Mouse (Mus musculus) CD4-positive helper T cell, adult 2 months (primary cell): Measurements from ENCODE around the gene Slc39a11.
A peak's percentile ranks its signal among the peaks of the same experiment; 100 is the strongest.

Experiments
- DNase-seq: peaks from one replicate; pipeline ENCODE4 v3.0.0-alpha.2; 2012; ENCODE audit warnings: low read depth, missing footprints, low spot score

The Slc39a11 gene

DNA sequence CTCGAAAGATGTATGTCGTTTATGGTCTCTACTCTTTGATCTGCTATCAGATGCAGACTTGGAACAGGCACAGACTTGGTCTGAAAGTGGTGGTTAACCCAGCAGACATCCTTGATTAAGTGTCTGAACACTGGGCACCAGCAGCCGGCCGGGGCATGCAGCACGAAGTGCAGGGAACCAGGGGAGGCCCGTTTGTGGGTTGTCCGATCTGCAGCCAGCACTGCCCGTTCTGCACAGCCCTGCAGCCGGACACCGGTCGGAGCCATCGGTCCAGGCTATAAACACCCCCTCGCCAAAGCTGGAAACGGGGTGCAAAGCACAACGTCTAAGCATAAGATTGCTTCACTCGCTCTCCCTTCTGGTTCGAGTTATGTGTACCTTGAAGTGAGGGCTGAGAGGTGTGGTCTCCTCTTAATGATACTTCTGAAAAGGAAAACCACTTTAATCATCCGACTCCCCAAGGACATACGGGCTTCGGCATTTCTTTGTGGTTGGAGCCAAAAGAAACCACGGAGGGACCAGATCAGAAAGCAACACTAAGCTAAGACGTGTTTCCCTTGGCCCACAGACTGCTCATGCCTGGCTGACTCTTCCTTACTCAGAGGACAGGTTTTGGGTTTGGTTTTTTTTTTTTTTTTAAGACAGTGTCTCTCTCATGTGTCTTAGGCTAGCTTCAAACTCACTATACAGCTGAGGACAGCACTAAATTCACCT, 352.8 kb downstream of the Slc39a11 start:
- DNase-seq, result no peak

- DNase-seq, result peak; percentile 18
Measured at GRCm38 (mm10) chr11:113296162-113296561, 353.7 kb downstream of the Slc39a11 start.

- no peak for DNase-seq
Measured at GRCm38 (mm10) chr11:113294518-113294917, 355.4 kb downstream of the Slc39a11 start.

- DNase-seq, result no peak
Measured at GRCm38 (mm10) chr11:113292906-113293614, 356.8 kb downstream of the Slc39a11 start.

- DNase-seq, result no peak
Measured at GRCm38 (mm10) chr11:113291781-113292714, 357.8 kb downstream of the Slc39a11 start.

GRCm38 (mm10) chr11:113290911-113291310, 359.0 kb downstream of the Slc39a11 start:
- DNase-seq, result no peak

DNA sequence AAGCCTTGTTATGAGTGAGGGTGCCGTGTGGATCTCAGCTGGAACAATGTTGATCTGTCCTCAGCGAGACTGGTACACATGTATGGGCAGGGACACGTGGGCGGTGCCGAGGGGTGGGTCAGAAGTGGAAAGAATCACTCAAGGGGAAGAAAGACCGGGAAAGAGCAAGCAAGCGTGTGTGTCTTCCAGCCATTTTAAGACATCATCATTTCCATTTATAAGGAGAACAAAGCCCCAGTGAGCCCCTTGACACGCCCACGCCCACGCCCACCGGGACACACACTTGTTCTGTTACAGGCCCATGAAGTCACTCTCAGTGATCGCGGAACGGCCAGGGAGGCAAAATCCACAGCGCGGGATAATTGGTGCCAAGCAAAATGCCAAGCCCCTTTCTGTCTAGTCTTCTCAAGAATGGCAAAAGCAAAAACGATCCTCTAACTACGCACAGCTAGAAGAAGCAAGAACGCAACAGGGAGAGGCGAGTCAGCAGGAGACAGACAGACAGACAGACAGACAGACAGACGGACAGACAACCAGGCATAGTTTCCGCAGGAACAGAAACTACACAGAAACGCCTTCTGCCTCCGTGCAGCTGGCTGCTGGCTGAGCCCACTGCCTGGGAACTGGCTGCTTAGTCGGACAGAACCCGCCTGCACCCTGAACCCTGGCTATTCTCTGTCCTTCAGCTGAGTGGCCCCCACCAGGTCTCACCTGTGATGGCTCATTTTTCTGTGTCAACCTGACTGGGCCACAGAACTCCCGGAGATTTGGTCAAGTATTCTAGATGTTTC, 364.7 kb downstream of the Slc39a11 start:
- no peak for DNase-seq

- DNase-seq, result no peak
Measured at GRCm38 (mm10) chr11:113283376-113283811, 366.5 kb downstream of the Slc39a11 start.

- DNase-seq, result no peak
Measured at GRCm38 (mm10) chr11:113278238-113278637, 371.6 kb downstream of the Slc39a11 start.

DNA sequence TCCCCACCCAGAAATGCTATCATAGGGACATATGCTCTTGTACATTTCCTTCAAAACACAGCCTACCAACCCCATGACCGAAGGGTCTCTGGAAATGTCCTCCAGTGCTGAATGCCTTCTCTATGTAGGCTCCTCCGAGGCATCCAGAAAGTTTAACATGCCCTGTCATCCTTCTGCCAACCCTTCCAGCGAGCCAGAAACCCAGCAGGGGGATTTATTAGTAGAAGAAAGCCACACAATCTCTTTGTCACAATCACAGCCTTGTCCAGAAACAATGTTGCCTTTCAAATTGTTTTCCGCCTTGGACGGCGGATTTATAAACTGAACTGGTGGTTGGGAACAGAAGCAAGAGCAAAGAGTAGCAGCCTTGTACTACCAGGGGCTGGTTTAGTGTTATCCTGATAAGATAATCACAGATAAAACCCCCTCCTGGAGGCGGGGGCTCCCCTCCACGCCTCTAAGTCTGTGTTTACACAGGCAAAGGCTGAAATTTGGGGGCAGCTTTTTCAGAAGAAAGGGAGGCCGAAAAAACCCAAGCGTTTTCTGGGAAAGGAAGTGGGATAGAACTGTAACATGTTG, 372.8 kb downstream of the Slc39a11 start:
- DNase-seq, result no peak

- no peak for DNase-seq
Measured at GRCm38 (mm10) chr11:113276518-113276917, 373.4 kb downstream of the Slc39a11 start.

- no peak for DNase-seq
Measured at GRCm38 (mm10) chr11:113274037-113274436, 375.8 kb downstream of the Slc39a11 start.

- no peak for DNase-seq
Measured at GRCm38 (mm10) chr11:113271857-113272256, 378.0 kb downstream of the Slc39a11 start.

DNA sequence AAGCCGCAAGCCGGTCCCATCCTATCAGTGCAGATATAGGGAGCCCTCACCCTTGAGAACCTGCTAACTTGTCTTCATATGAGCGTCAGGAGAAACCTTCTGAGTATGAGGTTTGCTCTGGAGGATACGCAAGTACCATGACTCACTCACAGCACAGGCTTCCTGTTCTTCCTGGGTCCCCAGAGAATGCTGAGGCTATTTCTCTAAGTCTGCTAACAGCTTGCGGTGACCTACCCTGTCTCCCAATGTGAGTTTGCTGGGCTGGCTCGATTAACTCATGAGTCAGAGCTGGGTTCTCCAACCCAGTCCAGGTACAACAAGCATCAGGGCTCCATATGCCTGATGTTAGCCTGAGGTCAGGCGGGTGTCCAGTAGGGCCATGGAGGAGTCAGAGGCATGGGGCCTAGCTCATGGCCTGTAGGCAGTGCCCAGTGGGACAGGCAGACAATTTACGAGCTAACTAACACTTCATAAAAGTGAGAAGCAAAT, 381.0 kb downstream of the Slc39a11 start:
- DNase-seq, result no peak

- DNase-seq, result peak; percentile 63
Measured at GRCm38 (mm10) chr11:113267516-113268230, 382.2 kb downstream of the Slc39a11 start.

DNA sequence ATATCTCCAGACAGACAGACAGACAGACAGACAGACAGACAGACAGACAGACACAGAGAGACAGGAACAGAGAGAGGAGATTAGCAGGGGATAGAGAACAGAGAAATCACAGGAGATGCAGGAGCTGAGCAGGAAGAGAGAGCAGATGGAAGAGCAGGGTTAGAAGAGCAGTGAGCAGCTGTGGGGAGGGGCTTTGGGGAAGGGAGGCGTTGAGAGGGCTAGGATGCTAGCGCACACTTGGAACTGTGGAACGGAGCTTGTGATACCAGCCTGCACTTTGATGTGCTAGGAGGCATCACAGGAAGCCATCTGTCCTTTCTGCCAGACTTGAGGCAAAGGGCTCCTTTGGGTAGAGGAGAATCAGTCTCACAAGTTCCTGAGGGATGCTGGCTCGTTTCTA, 383.2 kb downstream of the Slc39a11 start:
- peak; percentile 21 for DNase-seq

DNA sequence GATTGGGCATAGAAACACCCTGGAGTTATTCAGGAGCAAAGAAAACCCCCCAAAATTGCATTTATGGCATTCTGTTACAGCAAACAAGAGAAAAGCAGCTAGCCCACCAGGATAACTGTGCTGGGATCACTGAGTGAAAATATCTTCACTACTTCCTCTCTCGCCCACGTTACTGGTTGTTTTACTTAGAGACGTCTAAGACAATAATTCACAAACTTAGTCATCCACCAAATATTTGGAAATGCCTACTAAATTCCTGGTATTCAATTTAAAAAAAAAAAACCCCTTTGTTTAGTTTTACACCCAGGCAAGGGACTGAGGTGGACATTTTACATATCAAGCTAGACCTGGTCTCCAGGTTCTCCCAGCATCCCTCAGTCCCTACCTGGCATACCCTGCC, 384.3 kb downstream of the Slc39a11 start:
- DNase-seq, result no peak

DNA sequence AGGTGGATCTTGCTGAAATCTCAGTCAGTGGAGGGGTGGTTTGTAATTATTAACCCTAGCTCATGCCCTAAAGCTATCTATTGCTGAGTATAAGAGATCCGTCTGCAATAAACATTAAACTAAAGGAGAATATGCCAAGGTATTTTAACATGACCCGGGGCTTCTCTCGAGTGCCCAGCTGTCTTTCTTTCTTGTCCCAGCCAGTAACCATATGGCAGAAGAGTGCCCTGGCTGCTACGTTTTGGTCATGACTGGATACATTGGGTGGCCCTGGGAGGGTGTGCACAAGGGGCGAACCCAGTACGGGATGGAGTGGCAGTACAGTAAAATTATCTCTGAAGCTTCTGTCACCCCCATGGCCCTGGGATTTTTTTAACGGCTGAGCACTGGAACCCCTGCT, 385.9 kb downstream of the Slc39a11 start:
- no peak for DNase-seq

GRCm38 (mm10) chr11:113262062-113262461, 387.8 kb downstream of the Slc39a11 start:
- DNase-seq, result no peak

DNA sequence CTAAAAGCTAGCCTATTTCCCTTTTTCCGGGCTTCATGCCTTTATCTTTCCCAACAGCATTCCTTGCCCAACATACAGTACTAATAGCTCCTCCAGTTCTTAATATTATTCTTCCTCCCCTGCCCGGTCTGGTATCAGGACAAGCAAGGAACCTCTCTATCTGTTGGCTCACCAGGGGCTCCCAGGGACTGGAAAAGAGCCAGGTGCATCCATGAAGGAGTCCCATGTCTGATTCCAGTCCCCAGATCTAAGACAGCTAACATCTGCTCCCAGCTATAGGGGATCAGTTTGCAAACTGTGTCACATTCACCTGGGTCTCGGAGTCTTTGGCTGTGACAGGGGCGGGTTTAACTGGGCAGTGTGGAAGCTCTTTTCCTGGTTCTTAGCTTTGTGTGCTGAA, 388.5 kb downstream of the Slc39a11 start:
- no peak for DNase-seq
